Mouse (Mus musculus) mammary gland, adult 2 months (tissue): ENCODE results near the gene Serpinb6a. TPM values are rescaled to one million over a fixed set of nuclear protein-coding genes. Genes with fewer than 3 reads are reported as not detected.

Source experiments
- polyA plus RNA-seq: library from polyadenylated mRNA; depleted of rRNA; stranded (reverse); fragments of >200 nt; gene quantifications from 2 replicates; pipeline ENCODE4 v1.2.3, GENCODE M21; 2012; ENCODE audit warnings: low replicate concordance; rRNA removed

Gene Serpinb6a
- polyA plus RNA-seq, result 58.3 and 126 TPM in 2 replicates

GRCm38 (mm10) chr13:34002058-34003006 is at the start of gene Serpinb6a, which contains the start of gene Ripk1:
TSS of gene Serpinb6a (minus strand) at chr13:34002794.
TSS of gene Ripk1 (plus strand) at chr13:34002363.

GRCm38 (mm10) chr13:34037172-34038055 is 34.8 kb upstream of the Serpinb6a start, which contains the start of gene Bphl:
TSS of gene Bphl (plus strand) at chr13:34037597.

GRCm38 (mm10) chr13:33964206-33965046 is 38.2 kb downstream of the Serpinb6a start, which contains the start of gene Nqo2:
TSS of gene Nqo2 (plus strand) at chr13:33964687.

GRCm38 (mm10) chr13:33905176-33905954 is 97.2 kb downstream of the Serpinb6a start, which contains the start of gene Serpinb6c:
TSS of gene Serpinb6c (minus strand) at chr13:33905708.

Other genes with a start within 250 kb of the Serpinb6a start
- gene Serpinb6e, start 159.4 kb downstream of the Serpinb6a start, polyA plus RNA-seq, result 0.80 TPM in 1 of 2 replicates, not detected in the other
- not detected in 2 replicates for gene Serpinb6c, start 97.1 kb downstream of the Serpinb6a start, polyA plus RNA-seq
- 3.2 and 15.1 TPM in 2 replicates for gene Nqo2, start 38.1 kb downstream of the Serpinb6a start, polyA plus RNA-seq
- 6.7 and 17.5 TPM in 2 replicates for gene Ripk1, start 431 bp downstream of the Serpinb6a start, polyA plus RNA-seq
- gene Bphl, start 34.8 kb upstream of the Serpinb6a start, polyA plus RNA-seq, result 33.9 and 44.3 TPM in 2 replicates
- gene Tubb2a, start 75.2 kb upstream of the Serpinb6a start, polyA plus RNA-seq, result 213 and 220 TPM in 2 replicates
- gene Tubb2b, start 127.7 kb upstream of the Serpinb6a start, polyA plus RNA-seq, result 20.0 and 20.8 TPM in 2 replicates
- gene Psmg4, start 160.2 kb upstream of the Serpinb6a start, polyA plus RNA-seq, result 77.4 and 194 TPM in 2 replicates